Mouse (Mus musculus): ENCODE data around the gene Nt5c2.

Gene Nt5c2

DNA sequence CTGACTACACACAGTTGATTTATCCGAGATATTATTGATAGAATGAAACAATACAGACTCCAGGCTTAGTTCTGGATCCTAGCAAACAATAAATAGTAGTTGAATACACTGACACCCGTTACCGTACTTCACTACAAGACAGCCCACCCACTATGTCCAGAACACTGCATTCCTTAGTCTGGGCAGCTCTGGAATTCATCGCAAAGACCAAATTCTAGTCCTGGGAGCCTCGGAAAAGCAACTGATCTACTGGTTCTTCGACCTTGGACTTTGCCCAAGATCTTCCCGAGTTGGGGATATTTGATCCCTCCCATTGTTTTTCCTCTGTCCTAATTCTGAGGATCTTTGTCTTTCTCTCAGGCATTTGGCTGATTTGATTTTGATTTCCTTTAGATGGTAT, 52.1 kb downstream of the Nt5c2 start:
- DNase-seq = no peak

DNA sequence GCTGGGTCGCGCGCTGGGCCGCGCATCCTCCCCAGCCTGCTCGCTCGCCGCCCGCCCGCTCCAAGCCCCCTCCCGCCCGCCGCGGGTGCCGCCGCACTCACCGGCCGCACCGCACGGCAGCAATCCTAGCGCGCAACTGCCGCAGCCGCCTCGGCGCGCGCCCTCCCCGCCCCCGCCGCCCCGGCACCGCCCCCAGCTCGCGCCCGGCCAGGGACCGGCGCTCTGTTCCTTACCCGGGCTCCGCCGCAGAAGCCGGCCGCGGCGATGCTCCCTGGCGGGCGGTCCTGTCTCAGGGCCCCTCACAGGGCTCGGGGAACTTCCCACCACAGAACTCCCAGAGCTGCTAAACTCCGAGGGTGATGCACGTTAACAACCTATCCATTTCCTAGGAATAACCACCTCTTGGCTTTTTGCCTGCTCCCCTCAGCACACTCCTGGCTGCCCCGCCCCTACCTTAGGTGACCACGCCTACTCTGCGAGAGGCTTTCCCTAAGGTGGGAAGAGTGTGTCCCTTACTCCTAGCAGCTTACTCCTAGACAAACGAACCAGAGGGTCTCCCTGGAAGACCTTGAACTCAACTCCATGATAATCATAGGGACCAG, 52.7 kb downstream of the Nt5c2 start:
- DNase-seq = peak; percentile 88

DNA sequence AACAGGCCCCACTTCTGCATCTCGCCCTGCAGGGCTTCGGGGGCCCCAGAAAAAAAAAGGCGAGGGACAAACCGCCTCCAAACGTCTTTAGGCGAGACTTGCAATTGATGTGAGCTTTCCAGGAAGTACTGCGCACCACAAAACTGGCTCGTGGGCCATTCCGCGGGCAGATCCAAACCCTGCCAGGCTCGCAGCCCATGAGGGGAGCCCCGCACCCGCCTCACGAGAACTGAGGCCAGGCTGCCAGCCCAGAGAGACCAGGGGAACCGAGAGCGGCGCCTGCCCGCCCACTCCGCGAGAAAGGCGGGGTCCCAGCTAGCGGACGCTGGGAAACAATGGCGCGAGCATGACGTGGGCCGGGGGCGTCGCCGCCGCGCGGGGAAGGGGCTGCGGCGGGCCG, 53.3 kb downstream of the Nt5c2 start:
- DNase-seq = peak; percentile 83

DNA sequence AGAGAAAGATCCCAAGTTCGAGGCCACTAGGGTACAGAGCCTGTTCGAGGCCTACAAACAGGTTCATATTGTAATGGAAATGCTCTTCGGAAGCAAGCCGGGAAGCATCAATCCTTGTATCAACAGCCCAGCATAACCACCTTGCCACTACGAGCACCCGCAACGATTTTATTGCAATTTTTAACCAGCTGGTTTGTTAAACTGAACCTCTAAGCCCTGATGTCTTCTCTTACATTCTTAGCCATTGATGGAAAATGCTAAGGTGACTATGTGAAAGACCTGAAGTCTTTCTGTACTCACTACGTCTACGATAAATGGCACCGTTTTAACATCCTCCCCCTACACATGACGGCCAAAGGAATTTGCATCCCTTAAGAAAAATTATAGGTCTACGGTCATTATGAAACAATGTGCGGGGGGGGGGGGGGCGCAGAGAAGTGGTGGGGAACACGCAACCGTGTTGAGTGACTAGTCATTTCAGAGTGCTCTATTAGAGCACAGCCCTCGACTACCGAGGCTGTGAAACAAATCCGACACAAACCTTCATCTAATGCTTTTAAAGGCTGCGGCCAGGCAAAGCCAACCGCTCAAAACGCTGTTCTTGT, 53.8 kb downstream of the Nt5c2 start:
- DNase-seq = no peak

DNA sequence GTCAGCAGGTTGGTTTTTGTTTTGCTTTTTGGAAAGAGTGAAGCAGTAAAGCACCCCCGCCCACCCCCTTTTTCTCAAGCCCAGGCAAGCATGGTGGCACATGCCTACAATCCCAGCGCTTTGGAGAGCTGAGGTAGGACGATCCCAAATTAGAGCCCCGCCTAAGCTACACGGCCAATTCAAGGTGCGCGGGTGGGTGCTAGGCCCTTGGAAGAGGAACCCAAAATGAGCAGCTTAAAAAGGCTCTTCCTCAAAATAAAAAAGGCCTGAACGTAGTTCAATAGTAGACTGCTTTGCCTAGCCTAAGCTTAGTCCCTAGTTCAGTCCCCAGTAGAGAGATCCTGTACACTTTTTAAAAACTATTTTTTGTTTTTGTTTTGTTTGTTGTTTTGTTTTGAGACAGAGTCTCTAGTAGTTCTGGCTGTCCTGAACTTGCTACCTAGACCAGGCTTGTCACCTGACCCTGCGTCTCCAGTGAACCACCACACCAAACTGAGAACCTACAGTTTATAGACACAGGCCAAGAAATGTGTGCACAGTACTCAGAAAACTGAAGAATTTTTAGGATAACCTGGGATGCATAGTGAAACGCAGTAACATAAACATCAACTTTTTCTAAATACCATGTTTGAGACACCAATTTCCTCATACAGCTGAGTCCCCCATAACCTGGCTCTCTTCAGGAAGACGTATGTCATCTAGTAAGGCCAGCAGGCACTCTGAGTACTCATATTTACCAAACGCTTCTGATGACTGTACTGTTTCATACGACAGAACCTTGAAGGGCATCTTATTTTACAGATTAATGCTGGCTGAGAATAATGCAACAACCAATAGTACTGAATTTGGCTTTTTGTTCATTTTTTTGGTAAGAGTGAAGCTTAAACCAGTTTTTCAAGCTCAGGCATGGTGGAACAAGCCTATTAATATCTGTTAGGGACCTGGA, 54.6 kb downstream of the Nt5c2 start:
- DNase-seq = no peak

DNA sequence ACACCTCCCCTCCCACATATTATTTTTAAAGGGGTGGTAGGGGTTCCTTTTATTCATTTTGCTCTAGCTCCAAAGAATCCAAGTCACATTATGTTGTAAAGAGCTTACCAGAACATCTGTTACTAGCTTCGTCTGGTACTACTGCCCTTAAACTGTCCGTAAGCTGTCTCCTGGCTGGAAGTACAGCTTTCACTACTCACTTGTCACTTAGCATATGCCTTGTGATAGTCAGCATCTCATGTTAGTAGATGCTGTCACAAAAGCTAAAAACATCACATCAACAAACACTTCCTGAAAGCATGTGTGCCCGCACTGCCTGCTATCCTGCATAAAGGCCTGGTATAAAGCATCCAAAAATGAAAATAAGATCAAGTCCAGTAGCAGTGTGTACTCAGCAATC, 55.4 kb downstream of the Nt5c2 start:
- no peak for DNase-seq

DNA sequence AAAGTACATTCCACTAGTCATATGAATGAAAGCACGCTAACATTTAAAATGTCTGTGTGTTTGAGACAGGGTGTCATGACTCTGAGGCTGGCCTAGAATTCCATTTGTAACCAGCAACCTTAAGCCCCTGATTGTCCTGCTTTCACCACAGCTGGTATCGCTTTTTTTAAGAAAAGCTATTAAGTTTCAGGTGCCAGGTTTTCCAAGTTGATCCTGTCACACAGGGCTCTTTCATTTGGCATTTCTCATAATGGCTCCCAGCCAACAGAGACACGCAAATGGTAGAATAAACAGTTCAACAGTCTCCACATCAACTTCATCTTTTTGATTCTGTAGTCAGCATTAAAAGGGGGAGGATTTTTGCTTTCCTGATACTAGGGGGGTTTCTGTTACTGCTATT, 56.4 kb downstream of the Nt5c2 start:
- DNase-seq = no peak

DNA sequence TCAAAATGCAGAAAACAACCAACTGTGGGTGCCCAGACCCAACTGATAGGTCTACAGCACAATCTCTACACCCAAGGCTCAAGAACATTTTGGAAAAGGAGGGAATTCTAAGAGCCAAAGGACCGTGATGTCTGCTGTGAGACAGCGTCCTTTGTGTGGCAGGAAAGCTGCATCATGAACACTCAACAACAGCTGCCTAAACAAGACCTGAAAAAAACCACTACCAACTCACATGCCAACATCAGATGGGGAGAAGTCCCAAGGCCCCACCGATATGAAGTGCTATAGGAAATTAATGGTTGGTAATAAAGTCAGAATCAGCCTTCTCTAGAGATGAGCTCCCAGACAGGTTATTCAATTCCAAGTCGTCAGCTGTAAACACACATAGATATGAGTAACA, 57.0 kb downstream of the Nt5c2 start:
- no peak for DNase-seq

DNA sequence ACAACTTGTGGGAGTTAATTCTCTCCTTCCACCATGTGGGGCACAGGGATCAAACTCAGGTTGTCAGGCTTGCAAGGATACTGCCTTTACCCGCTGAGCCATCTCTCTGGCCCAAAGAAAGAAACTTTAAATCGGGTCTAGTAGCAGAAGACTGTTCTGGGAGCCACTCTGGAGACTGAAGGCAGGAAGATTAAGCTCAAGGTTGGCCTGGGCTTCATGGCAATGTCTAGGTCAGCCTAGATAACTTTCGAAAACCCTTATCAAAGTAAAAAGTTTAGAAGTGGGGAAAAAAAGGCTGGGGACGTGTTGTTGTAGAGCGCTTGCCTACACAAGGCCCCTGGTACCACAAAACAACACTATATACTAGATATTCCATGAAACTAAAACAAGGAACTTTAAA, 58.0 kb downstream of the Nt5c2 start:
- DNase-seq = no peak

DNA sequence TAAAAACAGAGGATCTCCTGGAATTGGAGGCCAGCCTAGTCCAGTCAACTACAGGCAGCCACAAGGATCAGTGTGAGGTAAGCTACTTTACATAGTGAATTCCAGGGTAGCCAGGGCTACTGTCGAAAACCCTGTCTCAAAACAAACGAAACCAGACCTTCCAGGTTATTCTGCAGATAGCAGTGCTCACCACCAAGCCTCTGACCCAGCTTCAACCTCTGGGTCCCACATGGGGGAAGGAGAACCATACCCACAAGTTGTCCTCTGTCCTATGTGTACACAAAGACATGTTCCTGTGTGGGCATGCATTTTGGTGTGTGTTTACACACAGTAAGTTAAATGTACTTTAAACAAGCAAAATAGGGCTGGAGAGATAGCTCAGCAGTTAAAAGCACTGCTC, 58.5 kb downstream of the Nt5c2 start:
- no peak for DNase-seq

DNA sequence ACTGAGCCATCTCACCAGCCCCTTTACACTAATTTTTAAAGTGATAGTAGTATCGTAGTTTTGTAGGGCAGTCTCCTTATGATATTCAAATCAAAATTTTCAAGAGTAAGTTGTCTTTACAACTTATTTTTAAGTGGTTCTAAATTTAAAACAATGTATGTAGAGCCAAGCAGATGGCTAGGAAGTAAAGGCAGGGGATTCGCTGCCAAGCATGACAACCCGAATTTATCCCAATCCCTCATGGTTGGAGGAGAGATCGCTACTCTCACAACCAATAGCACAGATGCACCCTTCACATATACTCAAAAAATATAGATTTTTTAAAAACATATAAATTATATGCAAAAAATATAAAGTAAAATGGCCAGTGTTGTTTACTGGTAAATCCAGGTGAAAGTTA, 59.3 kb downstream of the Nt5c2 start:
- no peak for DNase-seq

DNA sequence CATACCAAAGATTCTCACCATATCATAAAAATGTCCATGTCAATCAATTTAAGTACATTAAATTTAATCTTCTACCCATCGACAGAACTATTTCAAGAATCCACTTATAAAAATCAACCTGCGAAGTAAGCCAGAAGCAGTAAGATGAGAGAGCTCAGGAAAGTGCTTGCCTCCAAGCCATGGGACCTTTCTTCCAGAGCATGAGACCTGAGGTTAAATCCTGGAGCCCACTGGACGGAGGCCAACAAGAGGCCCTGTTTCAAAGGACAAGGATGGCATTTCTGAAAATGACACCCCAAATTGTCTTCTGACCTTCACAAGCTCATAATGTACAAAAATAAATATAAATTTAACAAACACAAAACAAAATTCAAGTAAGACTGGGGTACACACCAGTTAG, 61.4 kb downstream of the Nt5c2 start:
- DNase-seq = no peak

DNA sequence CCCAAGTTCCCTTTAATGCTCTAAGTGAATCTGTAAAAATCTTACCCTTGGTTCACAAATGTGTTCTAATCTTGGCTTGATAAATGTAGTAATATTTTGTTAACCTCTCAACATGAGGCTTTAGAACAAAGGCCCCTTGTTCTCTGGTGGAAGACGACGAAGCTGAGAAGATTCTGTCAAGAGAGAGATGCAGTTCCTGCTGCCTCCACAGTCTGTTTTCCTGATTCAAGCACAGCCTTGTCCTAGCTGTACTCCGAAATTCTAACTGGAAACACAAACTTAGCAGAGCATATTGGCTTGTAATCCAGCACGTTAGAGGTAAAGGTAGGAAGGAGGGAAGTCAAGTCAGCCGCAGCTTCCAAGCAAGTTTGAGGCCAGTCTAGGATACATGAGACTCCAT, 62.0 kb downstream of the Nt5c2 start:
- no peak for DNase-seq

DNA sequence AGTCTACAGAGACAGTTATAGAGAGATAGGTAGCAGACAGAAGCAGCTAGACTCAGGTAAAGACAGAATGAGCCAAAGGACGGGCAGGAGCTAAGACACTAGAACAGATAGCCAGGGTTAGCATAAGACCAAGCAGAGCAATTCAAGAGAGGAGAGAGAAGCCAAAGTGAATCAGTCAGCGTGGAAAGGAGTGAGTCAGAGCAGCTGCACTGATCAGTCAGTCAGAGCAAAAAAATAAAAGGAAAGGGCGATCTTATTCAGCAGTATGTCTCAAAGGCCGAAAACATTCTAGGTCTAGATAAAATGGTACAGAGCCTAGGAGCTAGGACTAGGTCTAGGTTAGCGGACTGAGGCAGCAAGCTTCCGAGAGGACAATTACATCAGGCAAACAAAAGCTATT, 70.6 kb downstream of the Nt5c2 start:
- no peak for DNase-seq

DNA sequence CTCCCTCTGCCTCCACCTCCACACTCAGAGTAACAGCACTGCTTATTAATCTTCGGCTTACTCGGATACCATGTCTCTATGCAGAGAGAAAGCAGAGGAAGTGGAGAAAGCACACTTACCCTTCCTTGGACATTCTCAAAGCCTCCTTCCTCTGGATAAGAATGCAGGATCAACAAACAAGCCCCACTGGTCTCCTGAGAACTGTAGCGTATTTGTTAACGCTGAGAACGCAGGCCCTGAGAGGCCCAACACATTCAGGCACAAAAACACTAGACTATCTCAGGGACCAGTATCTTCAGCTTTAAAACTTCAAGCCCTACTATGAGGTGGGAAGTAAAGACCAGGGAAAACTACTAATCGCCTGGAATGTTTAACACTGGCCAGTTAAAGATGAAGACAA, 77.8 kb downstream of the Nt5c2 start:
- DNase-seq = no peak

DNA sequence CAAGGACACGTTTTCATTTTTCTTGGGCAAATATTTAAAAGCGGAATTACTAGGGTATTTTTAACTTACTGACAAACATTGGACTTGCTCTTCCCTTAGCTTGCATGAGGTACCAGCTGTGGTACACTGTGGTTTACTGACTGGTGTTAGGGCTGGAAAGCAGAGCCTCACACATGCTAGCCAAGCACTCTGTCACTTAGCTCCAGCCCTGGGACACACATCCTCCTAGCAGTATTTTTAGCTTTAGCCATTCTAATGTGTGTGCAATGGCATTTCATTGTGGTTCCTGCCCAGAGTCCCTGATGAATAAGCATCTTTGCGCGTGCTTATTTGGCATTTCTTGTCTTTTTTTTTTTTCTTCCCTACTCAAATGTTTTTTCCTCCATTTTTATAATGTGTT, 80.9 kb downstream of the Nt5c2 start:
- DNase-seq = no peak

DNA sequence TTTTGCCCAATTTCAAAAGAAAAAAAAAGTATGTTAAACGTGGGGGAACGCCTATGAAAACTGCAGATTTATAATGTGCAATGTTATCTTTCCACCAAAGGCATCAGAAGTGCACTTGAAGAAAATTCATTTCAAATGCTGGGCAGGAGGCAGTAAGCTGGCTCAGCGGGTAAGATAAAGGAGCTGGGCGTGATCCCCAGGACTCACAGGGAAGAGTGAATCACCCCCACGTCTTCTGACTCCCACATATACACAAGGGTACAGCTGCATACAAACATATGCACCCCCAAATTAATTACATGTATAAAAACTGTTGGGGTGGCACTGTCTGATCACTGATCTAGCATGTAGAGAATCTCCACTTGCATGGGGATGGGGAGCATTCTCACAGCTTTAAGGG, 82.3 kb downstream of the Nt5c2 start:
- DNase-seq = no peak

DNA sequence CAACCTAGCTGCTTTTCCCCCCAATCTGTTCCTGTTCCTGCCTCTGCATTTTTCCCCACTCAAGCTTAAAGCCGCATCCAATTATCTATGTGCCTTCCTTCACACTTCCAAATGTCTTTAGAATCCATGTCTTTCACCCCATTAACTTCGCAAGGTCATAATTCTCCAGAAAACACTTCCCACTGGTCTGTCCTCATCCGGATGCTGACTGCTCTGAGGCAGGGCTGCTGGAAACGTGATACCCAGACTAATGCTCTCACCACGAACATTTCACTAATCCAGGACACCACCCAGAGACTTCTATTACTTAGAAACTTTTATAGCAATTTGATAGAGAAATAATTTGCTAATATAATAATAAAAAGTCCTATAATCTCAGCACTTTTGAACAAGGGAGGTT, 84.9 kb downstream of the Nt5c2 start:
- DNase-seq = no peak

DNA sequence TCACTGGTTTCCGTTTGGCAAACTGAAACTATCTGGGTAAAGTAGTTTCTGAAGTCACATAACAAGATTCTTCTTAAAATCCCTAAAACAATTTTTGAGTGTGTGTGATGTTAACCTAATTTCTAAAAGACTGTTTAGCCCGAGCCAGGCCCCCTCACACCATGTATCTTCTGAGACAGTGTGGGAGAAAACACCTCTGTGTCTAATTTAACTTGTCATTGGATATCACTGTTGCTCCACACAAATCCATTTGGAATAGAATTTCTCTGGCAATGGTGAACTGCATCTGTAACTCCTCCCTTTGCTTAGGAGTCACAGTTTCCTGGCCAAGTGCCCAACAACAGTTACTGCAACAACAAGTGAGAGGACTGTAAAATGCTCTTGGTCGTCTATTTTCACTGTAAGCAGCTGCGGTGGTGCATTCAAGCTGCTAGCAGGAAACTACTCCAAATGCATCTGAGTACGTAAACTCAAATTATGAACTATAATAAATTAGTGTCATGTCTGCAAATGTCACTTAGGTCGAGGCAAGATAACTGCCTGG, 85.8 kb downstream of the Nt5c2 start:
- DNase-seq = peak; percentile 35

DNA sequence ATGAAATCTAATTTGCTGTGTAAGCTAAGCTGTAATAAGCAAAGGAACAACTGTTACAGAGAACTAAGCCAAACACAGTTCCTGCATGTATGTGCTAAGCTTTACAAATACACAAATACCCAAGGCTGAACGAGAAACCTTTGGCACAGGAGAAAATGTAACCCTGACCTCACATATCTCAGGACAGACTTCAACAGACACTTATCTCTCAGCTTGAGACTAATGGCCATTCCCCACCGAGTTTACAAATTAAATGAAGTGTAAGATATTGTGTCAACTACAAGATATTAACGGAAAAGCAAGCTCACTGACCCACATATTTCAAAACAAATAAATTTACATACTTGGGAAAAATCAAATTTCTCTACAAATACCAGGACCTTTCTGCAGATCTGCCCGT, 86.8 kb downstream of the Nt5c2 start:
- no peak for DNase-seq

DNA sequence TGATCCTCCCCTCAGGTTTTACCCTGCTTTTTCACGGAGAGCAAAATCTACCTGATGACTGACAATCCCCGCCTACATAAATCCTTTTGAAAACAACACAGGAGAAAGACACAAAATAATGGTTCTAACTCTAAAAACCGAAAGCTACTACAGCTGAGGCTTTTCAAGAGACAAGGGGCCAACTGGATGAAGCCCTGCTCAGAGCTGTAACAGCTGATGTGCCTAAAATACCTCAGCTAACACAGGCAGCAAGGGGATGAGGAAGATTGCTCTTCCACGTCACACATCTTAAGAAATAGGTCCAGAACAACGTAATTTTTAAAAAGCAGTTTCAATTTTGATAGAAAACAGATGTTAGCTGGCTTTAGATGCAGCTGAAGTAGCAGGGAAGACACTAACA, 88.0 kb downstream of the Nt5c2 start:
- peak; percentile 30 for DNase-seq

DNA sequence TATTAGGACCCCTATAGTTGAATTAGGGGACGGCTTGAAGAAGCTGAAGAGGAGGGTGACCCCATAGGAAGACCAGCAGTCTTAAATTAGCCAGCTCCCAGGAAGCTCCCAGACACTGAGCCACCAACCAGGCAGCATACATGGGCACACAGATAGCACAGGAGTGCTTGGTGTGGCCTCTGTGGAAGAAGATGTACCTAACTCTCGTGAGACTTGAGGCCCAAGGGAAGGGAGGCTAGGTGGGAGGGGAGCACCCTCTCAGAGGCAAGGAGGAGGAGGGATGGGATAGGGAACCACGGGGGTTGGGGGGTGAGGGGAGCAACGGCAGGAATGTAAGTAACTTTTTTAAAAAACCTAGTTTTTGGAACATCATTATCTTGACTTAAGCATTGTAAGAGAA, 88.6 kb downstream of the Nt5c2 start:
- peak; percentile 41 for DNase-seq

DNA sequence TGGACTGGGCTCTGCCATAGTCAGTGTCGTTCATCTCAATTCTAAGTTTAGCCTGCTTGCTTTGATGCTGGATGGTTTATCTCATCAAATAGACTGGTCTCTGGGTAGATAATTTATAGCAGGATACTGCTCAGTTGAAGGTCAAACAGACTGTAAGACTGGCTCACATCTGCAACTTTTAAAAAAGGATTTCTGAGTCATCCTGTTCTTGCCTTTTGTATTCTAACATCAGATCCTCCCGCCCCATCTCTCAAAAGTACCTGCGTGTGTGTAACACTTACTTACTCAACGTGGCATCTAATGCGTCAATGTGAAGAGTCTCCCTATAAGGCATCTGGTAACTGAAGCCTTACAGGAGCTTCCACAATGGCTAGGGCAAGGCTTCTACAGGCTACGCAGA, 94.4 kb downstream of the Nt5c2 start:
- no peak for DNase-seq

All from thymus, postnatal 4 days (tissue).